Mouse (Mus musculus) C2C12 (cell line): Measurements from ENCODE around the gene Rpl3. TPM values are rescaled to one million over a fixed set of nuclear protein-coding genes. Genes with fewer than 3 reads are reported as not detected.

Experiments used
- H3K27me3 ChIP-seq: one replicate; pipeline ENCODE4 v1.6.1; 2011; ENCODE audit not compliant: control insufficient read depth, insufficient read depth, insufficient read length
- H3K36me3 ChIP-seq: one replicate; pipeline ENCODE4 v1.6.1; 2011; ENCODE audit not compliant: control insufficient read depth, insufficient read depth
- H3K4me3 ChIP-seq: one replicate; pipeline ENCODE4 v1.5.1; 2011; ENCODE audit warnings: mild to moderate bottlenecking, control low read depth; ENCODE audit not compliant: poor library complexity, insufficient read depth, severe bottlenecking
- H3K79me2 ChIP-seq: one replicate; pipeline ENCODE4 v1.6.1; 2011; ENCODE audit not compliant: control insufficient read depth, insufficient read depth
- H3K79me3 ChIP-seq: one replicate; pipeline ENCODE4 v1.6.1; 2011; ENCODE audit warnings: low read depth, control low read depth
- H3ac ChIP-seq: one replicate; pipeline ENCODE3; 2011; ENCODE audit warnings: low read depth; ENCODE audit not compliant: control insufficient read depth, insufficient read length
- CEBPB ChIP-seq: IDR thresholded peaks from one replicate; pipeline ENCODE4 v1.6.1; 2011; ENCODE audit warnings: low read depth, mild to moderate bottlenecking, control low read depth, moderate library complexity
- CTCF ChIP-seq: IDR thresholded peaks from one replicate; pipeline ENCODE4 v1.5.1; 2011; ENCODE audit not compliant: control insufficient read depth, insufficient read depth, insufficient read length
- FOSL1 ChIP-seq: IDR thresholded peaks from one replicate; pipeline ENCODE4 v1.8.0; 2011; ENCODE audit warnings: mild to moderate bottlenecking, low read length; ENCODE audit not compliant: poor library complexity, insufficient read depth, severe bottlenecking
- MAX ChIP-seq: IDR thresholded peaks from one replicate; pipeline ENCODE4 v1.6.1; 2011; ENCODE audit warnings: mild to moderate bottlenecking, control low read depth
- MYOD1 ChIP-seq: IDR thresholded peaks from one replicate; pipeline ENCODE4 v1.6.1; 2011; ENCODE audit warnings: low read depth; ENCODE audit not compliant: control insufficient read depth, insufficient read length
- MYOG ChIP-seq: IDR thresholded peaks from one replicate; pipeline ENCODE4 v1.6.1; 2011; ENCODE audit not compliant: control insufficient read depth, insufficient read length; ENCODE audit errors: extremely low read depth
- USF1 ChIP-seq: IDR thresholded peaks from one replicate; pipeline ENCODE4 v1.6.1; 2011; ENCODE audit warnings: low read depth, mild to moderate bottlenecking, control low read depth, moderate library complexity
- polyA plus RNA-seq: library from polyadenylated mRNA; unstranded; fragments of >200 nt; fragmentation: generic; extraction: Trizol; gene quantifications from one replicate; pipeline ENCODE4 v1.2.1, GENCODE M21; 2012; ENCODE audit warnings: missing spikeins

Gene Rpl3
- polyA plus RNA-seq, 1 experiment, result 1,181 TPM

DNA sequence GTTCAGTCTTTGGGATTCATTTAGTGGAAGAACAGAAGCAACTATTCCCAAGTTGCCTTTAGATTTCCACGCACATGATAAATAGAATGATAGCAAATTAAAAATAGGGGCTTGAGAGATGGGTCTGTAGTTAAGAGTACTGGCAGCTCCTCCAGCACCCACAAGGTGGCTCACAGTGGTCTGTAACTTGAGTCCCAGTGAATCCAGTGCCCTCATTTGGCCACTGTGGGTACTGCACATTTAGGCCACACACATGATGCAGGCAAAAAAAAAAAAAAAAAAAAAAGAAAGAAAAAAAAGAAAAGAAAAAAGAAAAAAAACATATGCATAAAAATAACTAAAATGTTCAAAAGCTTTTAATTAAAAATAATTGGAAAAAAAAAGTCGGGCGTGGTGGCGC lies 3.0 kb downstream of the Rpl3 start:
- Histone ChIP-seq H3K36me3 (no peaks in the 10 kb centered on the region), H3K79me2 (no peaks in the 10 kb centered on the region), H3ac (no peak overlapping the region), H3K79me3 (no peaks in the 10 kb centered on the region), H3K27me3 (no peaks in the 10 kb centered on the region), H3K4me3 (no peak overlapping the region)
- TF ChIP-seq CTCF (peak; percentile 95), CEBPB (no peak), MAX (peak; percentile 28)

DNA sequence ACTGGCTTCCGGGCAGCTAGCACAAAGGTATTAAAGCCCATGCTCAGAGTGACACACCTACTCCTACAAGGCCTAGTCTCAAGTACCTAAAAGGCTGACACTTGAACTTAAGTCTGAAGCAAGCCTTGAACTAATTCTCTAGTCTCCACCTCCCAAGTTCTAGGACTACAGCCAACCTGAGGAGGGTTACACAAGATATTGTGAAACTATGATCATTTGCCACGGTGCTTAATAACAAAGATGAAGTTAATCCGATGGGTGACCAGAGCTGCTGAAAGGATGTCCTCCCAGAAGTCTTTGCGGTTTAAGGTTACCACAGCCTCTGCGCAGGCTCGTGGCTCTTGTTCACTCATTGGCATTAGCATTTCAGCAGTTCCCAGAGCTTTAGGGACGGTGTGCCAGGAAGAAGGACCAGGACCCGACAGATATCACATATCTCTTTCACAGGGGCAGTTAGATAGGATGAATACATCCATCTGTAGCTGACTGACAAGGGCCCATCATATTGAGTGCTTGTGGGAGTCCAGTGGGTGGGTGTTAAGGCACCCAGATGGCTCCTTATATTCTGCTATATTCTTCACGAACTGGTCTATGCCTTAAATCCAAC lies 4.2 kb downstream of the Rpl3 start:
- Histone ChIP-seq H3K36me3 (peaks cover 1% of the 10 kb centered on the region), H3K4me3 (no peak overlapping the region), H3K79me2 (peaks cover 8% of the 10 kb centered on the region), H3K79me3 (peaks cover 6% of the 10 kb centered on the region), H3ac (no peak overlapping the region), H3K27me3 (no peaks in the 10 kb centered on the region)
- TF ChIP-seq MYOD1, result no peak

DNA sequence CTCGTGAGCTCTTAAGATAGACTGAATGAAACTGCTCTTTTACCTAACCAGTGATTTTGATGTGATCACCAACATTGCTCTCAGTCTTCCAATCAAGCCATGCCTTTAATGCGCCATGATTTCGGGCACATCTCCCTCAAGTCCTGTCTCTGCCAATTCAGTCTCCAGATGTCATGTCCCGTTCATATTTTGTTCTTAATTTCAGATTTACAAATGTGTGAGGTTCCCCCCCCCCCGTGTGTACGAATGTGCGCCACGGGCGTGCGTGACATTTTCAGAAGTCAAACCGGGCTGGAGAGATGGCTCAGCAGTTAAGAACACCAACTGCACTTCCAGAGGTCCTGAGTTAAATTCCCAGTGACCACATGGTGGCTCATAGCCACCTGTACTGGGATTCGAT lies 7.9 kb downstream of the Rpl3 start:
- peaks cover 45% of the 10 kb centered on the region for H3K79me2 ChIP-seq
- peaks cover 39% of the 10 kb centered on the region for H3K36me3 ChIP-seq
- peaks cover 41% of the 10 kb centered on the region for H3K79me3 ChIP-seq
- H3ac ChIP-seq, result peak overlapping the region; percentile 42
- TF ChIP-seq FOSL1 (no peak), MYOD1 (no peak), CTCF (no peak), MAX (no peak), USF1 (no peak), MYOG (no peak), CEBPB (no peak)
- no peaks in the 10 kb centered on the region for H3K27me3 ChIP-seq
- peak overlapping the region; percentile 19 for H3K4me3 ChIP-seq

DNA sequence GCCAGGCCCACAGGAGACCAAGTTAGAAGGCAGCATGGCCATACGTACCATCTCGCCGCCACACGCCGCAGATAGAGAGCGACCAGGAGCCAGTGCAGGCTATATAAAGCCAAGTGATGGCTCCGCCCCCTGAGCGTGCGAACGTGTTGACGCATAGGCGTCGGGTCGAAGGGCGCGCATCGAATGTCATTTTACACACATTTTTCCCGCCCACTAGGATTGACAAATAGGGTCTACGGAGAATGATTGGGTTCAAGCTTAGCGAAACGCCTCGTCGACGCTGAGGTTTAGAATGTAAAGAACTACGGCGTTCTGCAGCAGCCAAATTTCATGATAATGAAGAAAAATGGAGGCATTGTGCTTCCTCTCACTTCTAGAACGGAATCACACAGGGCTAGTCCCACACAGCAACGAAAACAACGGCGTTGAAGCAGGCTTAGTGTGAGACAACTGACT lies 8.4 kb downstream of the Rpl3 start:
- Histone ChIP-seq H3ac (peak overlapping the region; percentile 86), H3K36me3 (peaks cover 44% of the 10 kb centered on the region), H3K27me3 (no peaks in the 10 kb centered on the region), H3K79me2 (peaks cover 50% of the 10 kb centered on the region), H3K4me3 (peak overlapping the region; percentile 100), H3K79me3 (peaks cover 45% of the 10 kb centered on the region)
- TF ChIP-seq CTCF (no peak), MYOG (no peak), FOSL1 (no peak), MAX (peak; percentile 98), CEBPB (peak; percentile 83)

DNA sequence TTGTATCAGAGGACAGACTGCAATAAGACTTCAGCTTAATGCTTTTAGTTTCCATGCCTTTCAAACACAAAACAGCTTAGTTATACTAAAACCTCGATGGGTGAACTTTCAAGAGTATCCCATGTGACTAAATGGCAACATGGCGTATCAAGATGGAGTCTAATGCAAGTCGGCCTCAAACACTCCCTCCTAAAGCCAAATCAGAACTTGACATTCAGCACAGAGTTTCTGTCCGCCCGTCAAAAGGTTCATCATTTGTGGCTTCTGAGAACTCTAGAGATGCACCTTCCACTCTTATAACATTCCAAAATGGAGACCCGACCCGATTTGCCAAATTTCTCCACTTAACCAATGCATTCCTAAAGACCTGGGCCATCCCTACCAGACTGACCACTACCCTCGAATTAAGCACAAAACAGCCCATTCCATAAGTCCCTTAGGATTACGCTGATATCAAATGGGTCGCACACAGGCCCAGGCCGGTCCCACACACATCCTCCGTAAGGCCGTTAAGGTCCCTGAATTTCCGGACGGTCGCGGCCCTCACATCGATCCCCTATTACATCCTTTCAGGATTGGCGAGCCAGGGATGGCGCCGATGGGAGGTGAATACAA lies 8.9 kb downstream of the Rpl3 start:
- H3K79me3 ChIP-seq, result peaks cover 46% of the 10 kb centered on the region
- H3K79me2 ChIP-seq, result peaks cover 55% of the 10 kb centered on the region
- H3K27me3 ChIP-seq, result no peaks in the 10 kb centered on the region
- peaks cover 49% of the 10 kb centered on the region for H3K36me3 ChIP-seq
- H3K4me3 ChIP-seq, result peak overlapping the region; percentile 100
- peak overlapping the region; percentile 86 for H3ac ChIP-seq
- peak; percentile 29 for TF ChIP-seq USF1
- peak; percentile 66 for TF ChIP-seq MAX
- no peak for TF ChIP-seq MYOG
- TF ChIP-seq FOSL1, result no peak
- no peak for TF ChIP-seq CTCF

DNA sequence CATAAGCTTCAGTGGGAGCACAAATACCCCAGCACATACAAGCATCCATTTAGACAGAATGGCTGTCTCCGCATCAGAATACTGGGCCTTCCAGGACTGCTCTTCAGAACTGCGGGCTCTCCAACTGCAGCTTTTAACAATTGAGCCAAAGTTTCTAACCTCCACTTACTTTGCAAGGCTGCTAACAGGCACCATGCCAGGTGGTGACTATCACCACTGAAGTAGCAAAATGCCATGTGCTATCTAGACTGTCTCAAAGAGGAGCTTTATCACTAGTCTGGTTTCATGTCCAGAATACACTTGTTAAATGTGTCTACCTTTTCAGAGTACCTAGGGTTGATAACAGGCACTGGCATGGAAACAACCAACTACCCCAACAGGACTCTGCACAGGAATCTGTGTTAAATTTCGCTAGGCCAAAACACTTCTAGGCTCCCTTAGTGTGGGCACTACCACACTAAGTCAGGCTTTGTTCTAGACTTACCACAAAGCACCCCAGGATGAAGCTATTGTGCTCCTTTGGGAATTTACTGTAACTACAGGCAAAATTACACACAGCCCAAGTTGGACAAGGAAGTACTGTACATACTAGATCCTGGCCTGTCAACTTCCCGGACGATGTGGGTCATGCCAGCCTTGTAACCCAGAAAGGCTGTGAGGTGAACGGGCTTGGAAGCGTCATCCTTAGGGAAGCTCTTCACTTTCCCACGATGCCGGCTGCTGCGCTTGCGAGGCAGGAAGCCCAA lies 9.7 kb downstream of the Rpl3 start:
- no peak for TF ChIP-seq USF1
- TF ChIP-seq MAX, result peak; percentile 78
- H3K79me2 ChIP-seq, result peaks cover 55% of the 10 kb centered on the region
- no peaks in the 10 kb centered on the region for H3K27me3 ChIP-seq
- peaks cover 46% of the 10 kb centered on the region for H3K79me3 ChIP-seq
- H3K4me3 ChIP-seq, result peak overlapping the region; percentile 100
- H3ac ChIP-seq, result peak overlapping the region; percentile 86
- H3K36me3 ChIP-seq, result peaks cover 57% of the 10 kb centered on the region
